Mouse (Mus musculus) MEL (cell line): ENCODE measurements around the gene Mlxip. TPM values are rescaled to one million over a fixed set of nuclear protein-coding genes. Genes with fewer than 3 reads are reported as not detected.

ENCODE experiments used
- DNase-seq: peaks from one replicate; pipeline ENCODE4 v3.0.0; 2011; ENCODE audit warnings: low read depth, low spot score
- H3K27ac ChIP-seq: 2 replicates; pipeline ENCODE4 v1.5.1; 2012; ENCODE audit warnings: low read depth, mild to moderate bottlenecking, control low read depth, low read length, moderate library complexity; ENCODE audit not compliant: control insufficient read depth
- H3K27me3 ChIP-seq, 2 experiments: fragments of 150-350 bp in 1 of 2; sonication (generic) in 1 of 2; 2 replicates each; pipeline ENCODE4 v1.6.1; 2012; ENCODE audit warnings: low read length in 2 of 2, mild to moderate bottlenecking in 2 of 2, improper control_type of control experiment in 1 of 2, moderate library complexity in 1 of 2; ENCODE audit not compliant: insufficient read depth in 2 of 2, control insufficient read depth in 1 of 2
- H3K36me3 ChIP-seq, 2 experiments: 2 replicates each; pipeline ENCODE4 v1.6.1; 2012 to 2014; ENCODE audit warnings: low read length in 2 of 2, improper control_type of control experiment in 1 of 2, inconsistent platforms in 1 of 2, mild to moderate bottlenecking in 1 of 2; ENCODE audit not compliant: insufficient read depth in 2 of 2, control insufficient read depth in 1 of 2
- H3K4me1 ChIP-seq, 2 experiments: fragments of 150-350 bp in 1 of 2; sonication (generic) in 1 of 2; 2 replicates each; pipeline ENCODE4 v1.6.1; 2012; ENCODE audit warnings: low read length in 2 of 2, improper control_type of control experiment in 1 of 2, mild to moderate bottlenecking in 1 of 2; ENCODE audit not compliant: insufficient read depth in 2 of 2, control insufficient read depth in 1 of 2
- H3K4me3 ChIP-seq, 2 experiments: fragments of 150-350 bp in 1 of 2; sonication (generic) in 1 of 2; 2 replicates each; pipeline ENCODE4 v1.5.1; 2012; ENCODE audit warnings: low read depth in 2 of 2, low read length in 2 of 2, mild to moderate bottlenecking in 2 of 2, moderate library complexity in 2 of 2, control low read depth in 1 of 2, improper control_type of control experiment in 1 of 2; ENCODE audit not compliant: control insufficient read depth in 1 of 2, insufficient read depth in 1 of 2
- H3K79me2 ChIP-seq: 2 replicates; pipeline ENCODE4 v1.6.1; 2012; ENCODE audit warnings: mild to moderate bottlenecking, low read length, moderate library complexity; ENCODE audit not compliant: control insufficient read depth, poor library complexity, insufficient read depth
- H3K9ac ChIP-seq: 2 replicates; pipeline ENCODE4 v1.6.1; 2012; ENCODE audit warnings: low read depth, mild to moderate bottlenecking, control low read depth, low read length, moderate library complexity; ENCODE audit not compliant: control insufficient read depth, poor library complexity, severe bottlenecking
- H3K9me3 ChIP-seq: fragments of 150-350 bp; sonication (generic); replicated peaks from 2 replicates; pipeline ENCODE4 v1.6.1; 2012; ENCODE audit warnings: mild to moderate bottlenecking, low read length, improper control_type of control experiment, moderate library complexity; ENCODE audit not compliant: insufficient read depth
- CHD2 ChIP-seq: IDR thresholded peaks from 2 replicates; pipeline ENCODE4 v1.6.1; 2011; ENCODE audit warnings: low read length, improper control_type of control experiment
- ETS1 ChIP-seq: IDR thresholded peaks from 2 replicates; pipeline ENCODE4 v1.6.1; 2012; ENCODE audit warnings: low read depth, mild to moderate bottlenecking, inconsistent platforms, low read length, improper control_type of control experiment, moderate library complexity
- HCFC1 ChIP-seq: IDR thresholded peaks from 2 replicates; pipeline ENCODE4 v1.6.1; 2012; ENCODE audit warnings: low read depth, mild to moderate bottlenecking, inconsistent platforms, low read length, improper control_type of control experiment, moderate library complexity
- JUND ChIP-seq: IDR thresholded peaks from 2 replicates; pipeline ENCODE4 v1.6.1; 2011; ENCODE audit warnings: low read depth, mild to moderate bottlenecking, improper control_type of control experiment, low read length
- MAFK ChIP-seq: IDR thresholded peaks from 2 replicates; pipeline ENCODE4 v1.6.1; 2011; ENCODE audit warnings: low read depth, mild to moderate bottlenecking, low read length, improper control_type of control experiment, borderline replicate concordance
- MEF2A ChIP-seq: IDR thresholded peaks from 2 replicates; pipeline ENCODE4 v1.6.1; 2014; ENCODE audit warnings: low read depth, mild to moderate bottlenecking, inconsistent platforms, low read length, improper control_type of control experiment; ENCODE audit not compliant: poor library complexity, insufficient replicate concordance, severe bottlenecking; ENCODE audit errors: extremely low read depth
- MYB ChIP-seq: IDR thresholded peaks from 2 replicates; pipeline ENCODE4 v1.6.1; 2011; ENCODE audit warnings: mild to moderate bottlenecking, low read depth, low read length, improper control_type of control experiment
- NELFE ChIP-seq: IDR thresholded peaks from 2 replicates; pipeline ENCODE4 v1.6.1; 2011; ENCODE audit warnings: low read depth, low read length, improper control_type of control experiment
- NRF1 ChIP-seq: IDR thresholded peaks from 2 replicates; pipeline ENCODE4 v1.6.1; 2014; ENCODE audit warnings: low read depth, mild to moderate bottlenecking, inconsistent platforms, low read length, improper control_type of control experiment, moderate library complexity; ENCODE audit not compliant: poor library complexity, insufficient read depth, severe bottlenecking
- POLR2AphosphoS2 ChIP-seq: IDR thresholded peaks from 2 replicates; pipeline ENCODE4 v1.6.1; 2011; ENCODE audit warnings: low read length, improper control_type of control experiment
- RAD21 ChIP-seq: IDR thresholded peaks from 2 replicates; pipeline ENCODE4 v1.6.1; 2011; ENCODE audit warnings: mild to moderate bottlenecking, low read depth, low read length, improper control_type of control experiment
- RCOR1 ChIP-seq: IDR thresholded peaks from 2 replicates; pipeline ENCODE4 v1.6.1; 2012; ENCODE audit warnings: low read depth, mild to moderate bottlenecking, inconsistent platforms, low read length, improper control_type of control experiment
- SIN3A ChIP-seq: IDR thresholded peaks from 2 replicates; pipeline ENCODE4 v1.6.1; 2012; ENCODE audit warnings: low read length, improper control_type of control experiment, inconsistent platforms
- TAL1 ChIP-seq: IDR thresholded peaks from 2 replicates; pipeline ENCODE4 v1.6.1; 2012; ENCODE audit warnings: mild to moderate bottlenecking, inconsistent platforms, low read length, moderate library complexity, mixed read lengths
- ZKSCAN1 ChIP-seq: IDR thresholded peaks from 2 replicates; pipeline ENCODE4 v1.6.1; 2012; ENCODE audit warnings: low read depth, mild to moderate bottlenecking, inconsistent platforms, low read length, improper control_type of control experiment, moderate library complexity
- polyA plus RNA-seq, 2 experiments: library from polyadenylated mRNA; stranded (reverse) in 1 of 2; unstranded in 1 of 2; fragments of >175 nt in 1 of 2; fragments of >200 nt in 1 of 2; gene quantifications; 2 replicates each; pipeline versions ENCODE4 v1.2.1 to v1.2.4; 2012; ENCODE audit warnings: low replicate concordance in 2 of 2, low read depth in 1 of 2; ENCODE audit not compliant: insufficient read length in 2 of 2, insufficient read depth in 1 of 2, missing spikeins in 1 of 2
- total RNA-seq: library from RNA; depleted of rRNA; stranded (reverse); fragments of 300-350 nt; gene quantifications from 2 replicates; pipeline ENCODE4 v1.2.3, GENCODE M21; 2012

Mlxip gene
- total and polyA plus RNA-seq, 3 experiments: 5.2 to 21.9 TPM; not detected in 1

DNA sequence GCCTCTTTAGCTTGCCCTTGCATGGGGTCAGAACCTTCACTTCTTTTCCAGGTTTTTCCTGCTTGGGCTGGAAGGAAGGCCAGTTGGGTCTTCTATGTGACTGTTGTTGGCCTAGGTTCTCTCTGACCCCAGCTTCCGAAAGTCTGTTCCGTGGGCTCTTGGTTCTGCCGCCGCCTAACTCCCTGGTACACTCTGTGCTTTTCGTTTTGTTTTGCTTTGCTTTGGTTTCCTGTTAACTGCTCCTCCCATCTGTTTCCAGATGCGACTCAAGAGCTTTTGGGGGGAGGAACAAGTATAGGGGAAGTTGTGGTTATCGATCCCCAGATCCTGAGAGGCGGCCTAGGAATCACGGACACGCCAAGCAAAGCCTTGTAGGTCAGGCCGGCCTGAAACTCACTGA, 3.2 kb downstream of the Mlxip start:
- Histone ChIP-seq H3K27me3 (no peaks in the 10 kb centered on the region), H3K79me2 (peaks cover 45% of the 10 kb centered on the region), H3K9me3 (no peaks in the 10 kb centered on the region), H3K36me3 (peaks cover 0 to 27% of the 10 kb centered on the region in 2 experiments; a peak in 3 of 4 replicates), H3K4me3 (no peak overlapping the region), H3K27ac (no peak overlapping the region), H3K9ac (no peak overlapping the region), H3K4me1 (peaks cover 3 to 26% of the 10 kb centered on the region in 2 experiments; a peak in 3 of 4 replicates)
- TF ChIP-seq RCOR1 (peak; percentile 44; the same call in 1 of the 2 replicates), HCFC1 (no peak), MAFK (no peak), SIN3A (0 out of 2 replicates have a peak, but pooled peaks have one; percentile 22), TAL1 (peak; percentile 41), RAD21 (no peak)
- DNase-seq: peak; percentile 44

- no peak for DNase-seq
- peaks cover 0 to 25% of the 10 kb centered on the region in 2 experiments for H3K36me3 ChIP-seq
- H3K9ac ChIP-seq: no peak overlapping the region
- peaks cover 3 to 26% of the 10 kb centered on the region in 2 experiments; a peak in 3 of 4 replicates for H3K4me1 ChIP-seq
- H3K79me2 ChIP-seq: peaks cover 45% of the 10 kb centered on the region
- no peaks in the 10 kb centered on the region for H3K9me3 ChIP-seq
- H3K27ac ChIP-seq: no peak overlapping the region
- TF ChIP-seq CHD2 (no peak), TAL1 (no peak), ETS1 (no peak), ZKSCAN1 (no peak), POLR2AphosphoS2 (no peak), MEF2A (no peak), NELFE (no peak), MYB (no peak)
- H3K4me3 ChIP-seq: no peak overlapping the region
- H3K27me3 ChIP-seq: no peaks in the 10 kb centered on the region
These were observed 4.4 kb downstream of the Mlxip start for GRCm38 (mm10) chr5:123398856-123399498.

DNA sequence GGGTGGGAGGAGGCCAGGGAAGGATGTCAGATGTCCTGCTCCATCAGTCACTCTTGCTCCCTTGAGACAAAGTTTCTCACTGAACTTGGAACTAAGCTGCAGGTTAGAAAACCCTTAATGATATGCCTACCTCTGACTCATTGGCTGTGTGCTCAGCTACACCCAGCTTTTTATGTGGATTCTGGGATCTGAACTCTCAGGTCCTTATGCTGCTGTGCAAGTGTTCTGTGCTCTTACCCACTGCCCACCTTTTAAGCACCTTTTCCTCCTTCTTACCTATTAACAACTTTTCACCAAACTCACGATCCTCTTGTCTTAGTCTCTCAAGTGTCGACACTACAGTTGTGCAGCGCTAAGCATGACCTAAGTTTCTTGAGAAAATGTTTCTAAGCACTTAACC, 9.9 kb downstream of the Mlxip start:
- H3K27ac ChIP-seq: no peak overlapping the region
- H3K9ac ChIP-seq: no peak overlapping the region
- H3K36me3 ChIP-seq: peaks cover 0 to 2% of the 10 kb centered on the region in 2 experiments; a peak in 3 of 4 replicates
- no peaks in the 10 kb centered on the region for H3K4me1 ChIP-seq
- TF ChIP-seq NRF1 (no peak), MYB (no peak), JUND (no peak), RAD21 (no peak), HCFC1 (no peak)
- no peaks in the 10 kb centered on the region for H3K27me3 ChIP-seq
- no peak for DNase-seq
- H3K79me2 ChIP-seq: peaks cover 5% of the 10 kb centered on the region
- H3K4me3 ChIP-seq: no peak overlapping the region
- H3K9me3 ChIP-seq: no peaks in the 10 kb centered on the region
